Mouse (Mus musculus) thymus, adult 2 months (tissue): ENCODE measurements at regions not wholly inside any gene's neighbourhood (a gene's known extent, or its start where the extent isn't known, plus 50 kb on each side); places are given as distances from the start of the nearest gene placed in this dataset.

ENCODE experiments used
- CTCF ChIP-seq: fragments of 200-500 bp; IDR thresholded peaks from 2 replicates; pipeline ENCODE4 v1.5.1; 2012; ENCODE audit warnings: mild to moderate bottlenecking, control low read depth, low read length, moderate library complexity, borderline replicate concordance; ENCODE audit not compliant: control insufficient read depth, poor library complexity, insufficient read depth; ENCODE audit errors: extremely low read depth
- POLR2A ChIP-seq: fragments of 200-500 bp; IDR thresholded peaks from 2 replicates; pipeline ENCODE4 v1.6.1; 2012; ENCODE audit warnings: mild to moderate bottlenecking, low read length, control low read depth, moderate library complexity; ENCODE audit not compliant: control insufficient read depth, poor library complexity, insufficient read depth; ENCODE audit errors: extremely low read depth

- TF ChIP-seq POLR2A: 0 out of 2 replicates have a peak, but pooled peaks have one; percentile 42
- TF ChIP-seq CTCF: peak; percentile 87; the same call in 1 of the 2 replicates
These were observed 390.6 kb downstream of the Sox9 start for GRCm38 (mm10) chr11:113172497-113173140.
